Mouse (Mus musculus) small intestine, adult 2 months (tissue): ENCODE measurements around the gene Fcho2.

ENCODE experiments used
- CTCF ChIP-seq: fragments of 200-500 bp; IDR thresholded peaks from 2 replicates; pipeline ENCODE4 v1.5.1; 2012; ENCODE audit warnings: low read depth, mild to moderate bottlenecking, control low read depth, inconsistent platforms, low read length, moderate library complexity, mixed read lengths; ENCODE audit not compliant: insufficient replicate concordance, insufficient read length; ENCODE audit errors: extremely low read depth
- POLR2A ChIP-seq: fragments of 200-500 bp; IDR thresholded peaks from 2 replicates; pipeline ENCODE4 v1.6.1; 2012; ENCODE audit warnings: low read depth, mild to moderate bottlenecking, control low read depth, inconsistent platforms, low read length, moderate library complexity

DNA sequence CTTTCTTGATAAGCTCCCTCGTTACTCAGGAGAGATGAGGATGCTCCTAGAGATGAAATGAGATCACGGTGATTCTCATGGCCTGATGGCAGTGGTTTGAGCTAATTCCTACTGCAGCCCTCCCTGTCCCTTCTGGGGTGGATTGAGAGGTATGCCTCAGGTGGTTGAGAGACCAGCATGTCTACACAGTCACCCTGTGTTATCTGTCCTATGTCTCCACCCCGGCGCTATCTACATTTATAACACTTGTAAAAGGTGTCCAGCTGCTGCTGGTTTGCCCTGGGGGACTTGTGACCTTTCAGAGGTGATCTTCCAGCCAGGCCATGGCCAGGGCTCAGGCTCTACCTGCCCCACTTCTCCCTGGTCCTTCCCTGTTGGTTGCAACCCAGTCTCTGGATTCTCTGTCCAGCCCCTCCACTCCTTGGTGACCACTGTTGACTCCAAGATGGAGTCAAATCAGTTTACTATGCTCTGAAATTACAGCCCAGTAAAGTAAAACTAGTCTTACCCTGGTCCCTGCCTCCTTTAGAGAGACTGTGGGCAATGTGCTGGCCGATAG is 115.2 kb downstream of the Fcho2 start:
- no peak for TF ChIP-seq CTCF
- TF ChIP-seq POLR2A = no peak
